Mouse (Mus musculus): ENCODE data around the gene Zfp970. TPM values are rescaled to one million over a fixed set of nuclear protein-coding genes. Genes with fewer than 3 reads are reported as not detected.
A peak's percentile ranks its signal among the peaks of the same experiment; 100 is the strongest.
"Not testable (repeated sequence)": the region's sequence is repeated elsewhere in the genome, so short reads cannot be mapped to it uniquely, and the experiment has no call there.

Gene Zfp970
- 10 to 100 TPM; 31.6 to 32.7 TPM for total RNA-seq (2021)

- DNase-seq (ENCODE audit: extremely low spot score in 1 of 2, low spot score in 1 of 2), result not testable (repeated sequence)
Observed at GRCm38 (mm10) chr2:177464676-177465075, at the start of gene Zfp970. Gene Zfp970, plus strand, starts transcription at chr2:177464733.

GRCm38 (mm10) chr2:177468222-177468621 is 3.7 kb downstream of the Zfp970 start:
- not testable (repeated sequence) for DNase-seq (ENCODE audit: extremely low spot score in 1 of 2, low spot score in 1 of 2)

GRCm38 (mm10) chr2:177472261-177472660 is 7.7 kb downstream of the Zfp970 start:
- not testable (repeated sequence) for DNase-seq (ENCODE audit: extremely low spot score in 1 of 2, low spot score in 1 of 2)

GRCm38 (mm10) chr2:177481971-177482370 is 17.4 kb downstream of the Zfp970 start:
- DNase-seq (ENCODE audit: extremely low spot score in 1 of 2, low spot score in 1 of 2), result not testable (repeated sequence)

GRCm38 (mm10) chr2:177483238-177483948 is 18.9 kb downstream of the Zfp970 start:
- DNase-seq (ENCODE audit: extremely low spot score in 1 of 2, low spot score in 1 of 2), result not testable (repeated sequence)

GRCm38 (mm10) chr2:177498067-177498466 is 33.5 kb downstream of the Zfp970 start, which contains the start of gene Gm14403:
Gene Gm14403, plus strand, starts transcription at chr2:177498215.
- DNase-seq (ENCODE audit: extremely low spot score in 1 of 2, low spot score in 1 of 2), result peak in 1 of 2 experiments; percentile 22

GRCm38 (mm10) chr2:177499182-177499581 is 34.6 kb downstream of the Zfp970 start:
- not testable (repeated sequence) for DNase-seq (ENCODE audit: extremely low spot score in 1 of 2, low spot score in 1 of 2)

GRCm38 (mm10) chr2:177505211-177505719 is 40.7 kb downstream of the Zfp970 start:
- not testable (repeated sequence) for DNase-seq (ENCODE audit: extremely low spot score in 1 of 2, low spot score in 1 of 2)

- DNase-seq (ENCODE audit: extremely low spot score in 1 of 2, low spot score in 1 of 2), result not testable (repeated sequence)
Observed at GRCm38 (mm10) chr2:177511381-177511780, 46.8 kb downstream of the Zfp970 start.

- DNase-seq (ENCODE audit: extremely low spot score in 1 of 2, low spot score in 1 of 2), result not testable (repeated sequence)
Observed at GRCm38 (mm10) chr2:177511972-177512371, 47.4 kb downstream of the Zfp970 start.

- DNase-seq (ENCODE audit: extremely low spot score in 1 of 2, low spot score in 1 of 2), result not testable (repeated sequence)
Observed at GRCm38 (mm10) chr2:177513991-177514479, 49.5 kb downstream of the Zfp970 start.

GRCm38 (mm10) chr2:177517746-177518145 is 53.2 kb downstream of the Zfp970 start:
- DNase-seq (ENCODE audit: extremely low spot score in 1 of 2, low spot score in 1 of 2), result not testable (repeated sequence)

GRCm38 (mm10) chr2:177518354-177518753 is 53.8 kb downstream of the Zfp970 start:
- not testable (repeated sequence) for DNase-seq (ENCODE audit: extremely low spot score in 1 of 2, low spot score in 1 of 2)

GRCm38 (mm10) chr2:177518960-177519359 is 54.4 kb downstream of the Zfp970 start:
- DNase-seq (ENCODE audit: extremely low spot score in 1 of 2, low spot score in 1 of 2), result not testable (repeated sequence)

GRCm38 (mm10) chr2:177520035-177520434 is 55.5 kb downstream of the Zfp970 start:
- no peak for DNase-seq (ENCODE audit: extremely low spot score in 1 of 2, low spot score in 1 of 2)

GRCm38 (mm10) chr2:177523061-177523460 is 58.5 kb downstream of the Zfp970 start:
- no peak for DNase-seq (ENCODE audit: extremely low spot score in 1 of 2, low spot score in 1 of 2)

GRCm38 (mm10) chr2:177523674-177524073 is 59.1 kb downstream of the Zfp970 start:
- DNase-seq (ENCODE audit: extremely low spot score in 1 of 2, low spot score in 1 of 2), result not testable (repeated sequence)

- DNase-seq (ENCODE audit: extremely low spot score in 1 of 2, low spot score in 1 of 2), result not testable (repeated sequence)
Observed at GRCm38 (mm10) chr2:177524171-177524570, 59.6 kb downstream of the Zfp970 start.

Data from layer of hippocampus, postnatal 25 days (tissue).